Mouse (Mus musculus) spleen, embryonic (tissue): ENCODE data around the gene 2310030G06Rik.

Source experiments
- CTCF ChIA-PET: fragments of 350-600 bp; sonication (Branson Sonifier 250); formaldehyde crosslinking; loops from one replicate; lab custom pipeline; 2022; lab: Charles Lee

Gene 2310030G06Rik

DNA sequence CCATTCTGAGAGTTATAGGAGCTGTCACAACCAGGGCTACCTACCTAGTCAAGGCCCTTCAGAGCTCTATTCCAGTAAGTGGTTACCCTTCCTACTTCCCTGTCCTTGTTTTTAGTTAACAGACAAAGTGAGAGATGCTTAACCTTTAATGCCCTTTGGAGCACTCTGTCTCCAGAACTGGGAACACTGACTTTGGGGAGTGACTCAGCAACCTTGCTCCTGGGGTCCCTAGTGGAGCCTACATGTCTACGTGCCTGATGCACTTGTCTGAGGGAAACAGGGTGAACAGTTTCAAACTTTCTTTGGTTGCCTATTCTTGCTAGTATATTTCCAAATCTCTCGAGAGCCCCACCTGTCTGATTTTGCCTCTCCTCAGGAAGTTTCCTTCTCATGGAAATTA, 3.6 kb downstream of the 2310030G06Rik start:
- CTCF ChIA-PET: no interaction called here

DNA sequence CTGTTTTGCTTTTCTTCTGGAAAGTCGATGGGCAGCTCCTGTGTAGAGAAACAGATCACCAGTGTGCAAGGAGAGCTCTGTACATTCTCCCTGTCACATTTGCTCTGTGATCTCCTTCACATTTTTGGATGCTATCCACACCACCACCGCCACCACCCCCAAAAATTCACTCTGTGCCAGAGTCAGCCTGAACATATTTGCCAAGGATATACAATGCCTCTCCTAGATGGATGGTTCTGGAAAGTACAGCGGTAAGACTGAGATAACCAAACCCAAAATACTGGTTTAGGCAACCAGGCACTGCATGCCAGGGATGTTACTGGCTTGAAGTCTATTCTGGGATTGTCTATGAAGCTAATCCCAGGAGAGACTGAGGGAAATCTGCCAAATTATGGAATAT, 4.1 kb downstream of the 2310030G06Rik start:
- CTCF ChIA-PET: no interaction called here

DNA sequence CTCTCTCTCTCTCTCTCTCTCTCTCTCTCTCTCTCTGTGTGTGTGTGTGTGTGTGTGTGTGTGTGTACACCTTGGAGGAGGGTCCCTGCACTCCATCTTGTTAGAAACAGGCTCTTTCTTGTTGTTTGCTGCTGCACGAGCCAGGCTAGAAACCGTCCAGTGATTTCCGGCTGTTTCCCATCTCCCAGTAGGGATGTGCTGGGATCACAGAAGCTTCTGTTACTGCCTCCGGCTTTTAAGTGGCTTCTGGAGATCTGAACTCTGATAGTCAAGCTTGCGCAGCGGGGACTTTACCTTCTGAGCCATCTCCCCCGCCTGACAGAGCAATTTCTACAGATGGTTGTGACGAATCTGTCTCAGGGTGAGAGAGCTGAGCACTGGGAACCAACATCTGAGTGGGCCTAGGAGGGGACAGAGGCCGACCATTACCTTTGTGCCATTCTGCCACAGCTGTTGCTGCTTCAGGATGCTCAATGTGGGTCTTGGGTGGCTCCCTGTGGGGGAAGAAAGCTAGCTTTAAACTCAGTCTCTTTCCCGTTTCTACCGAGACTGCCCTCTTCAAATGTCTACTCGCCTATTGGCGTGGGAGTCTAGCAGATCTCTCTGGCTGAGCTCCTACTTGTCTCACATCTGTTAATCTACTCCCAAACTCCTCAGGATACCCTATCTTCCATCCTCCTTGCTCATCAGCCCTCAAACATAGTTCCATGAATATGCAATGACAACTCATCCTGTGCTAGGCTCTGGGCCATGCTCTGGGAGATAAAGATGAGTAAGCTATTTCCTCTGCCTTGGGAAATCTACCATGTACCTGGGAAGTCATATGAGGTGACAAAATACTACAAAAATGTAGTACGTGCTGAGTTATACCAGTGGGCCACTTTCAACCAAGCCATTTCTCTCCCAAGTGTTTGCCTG, 5.2 kb downstream of the 2310030G06Rik start:
- CTCF ChIA-PET: interaction anchor here (0.6 kb wide), 1 partner anchor 39 kb away, joined by 4 read pairs; no protein-coding TSS in a partner anchor

DNA sequence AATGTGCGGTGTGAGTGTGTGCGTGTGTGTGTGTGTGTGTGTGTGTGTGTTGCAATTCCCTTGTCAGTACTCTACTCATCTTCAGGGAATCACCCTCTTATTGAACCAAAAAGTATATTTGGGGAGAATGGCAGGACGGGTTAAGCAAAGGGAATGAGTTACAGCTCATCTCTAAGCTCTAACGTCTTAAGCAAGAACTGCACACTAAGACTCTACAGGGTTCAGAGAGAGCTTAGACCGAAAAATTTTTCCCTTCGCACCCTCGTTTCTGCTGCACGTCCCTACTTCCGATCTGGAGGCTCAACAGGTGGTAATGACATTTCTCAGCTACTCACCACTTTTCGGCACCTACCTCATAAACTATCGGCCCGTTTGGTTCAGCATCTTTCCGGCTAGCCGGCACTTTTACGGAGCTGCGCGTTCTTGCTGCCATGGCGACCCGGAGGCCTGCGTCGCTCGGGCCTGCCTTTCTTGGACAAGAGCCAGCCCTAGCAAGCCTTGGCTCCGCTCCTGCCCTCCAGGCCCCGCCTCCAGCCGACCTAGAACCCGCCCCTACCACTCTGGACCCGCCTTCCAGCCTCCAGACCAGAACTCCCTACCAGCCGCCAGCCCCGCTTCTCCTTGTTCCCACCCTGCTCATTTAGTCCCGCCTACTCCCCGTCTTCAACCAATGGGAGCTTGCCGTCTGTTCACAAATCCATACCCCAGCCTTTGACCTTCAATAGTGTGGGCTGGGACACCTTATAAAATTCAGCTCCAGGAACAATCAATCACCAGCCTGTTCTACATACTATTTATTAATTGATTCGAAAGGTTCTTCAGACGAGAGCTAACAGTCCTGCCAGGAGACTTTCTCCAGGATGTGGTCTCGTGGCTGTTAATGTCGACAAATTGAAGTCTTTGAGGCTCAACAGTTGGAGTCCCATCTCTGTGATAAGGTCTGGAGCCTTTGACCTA, 7.1 kb downstream of the 2310030G06Rik start, which contains the start of gene Dixdc1:
Gene Dixdc1 (minus strand): TSS at position 604 of the 957 bp plus-strand sequence.
- CTCF ChIA-PET: interaction anchor here (0.5 kb wide), 1 partner anchor 30 kb away, joined by 3 read pairs; no protein-coding TSS in a partner anchor

DNA sequence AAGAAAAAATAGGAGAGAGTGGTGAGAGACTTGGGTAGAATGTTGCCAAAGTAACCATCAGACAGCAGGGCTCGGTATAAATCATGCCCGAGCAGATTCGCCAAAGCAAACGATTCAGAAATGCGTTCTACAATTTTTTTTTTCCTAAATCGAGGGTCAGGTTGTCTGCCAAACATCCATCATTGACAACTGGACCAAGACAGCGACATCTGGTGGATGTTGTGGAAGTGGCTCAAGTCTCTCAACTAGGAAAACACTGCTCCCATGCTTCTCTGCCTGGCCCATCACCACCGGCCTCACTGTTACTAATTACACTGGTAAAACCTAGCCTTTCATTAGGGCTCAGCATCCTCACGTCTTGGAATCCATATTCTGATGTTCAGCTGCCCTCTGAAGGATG, 11.3 kb downstream of the 2310030G06Rik start:
- CTCF ChIA-PET: interaction anchor here (0.7 kb wide), 3 partner anchors 9 to 118 kb away, joined by 3 to 10 read pairs (median 3); no protein-coding TSS in a partner anchor

DNA sequence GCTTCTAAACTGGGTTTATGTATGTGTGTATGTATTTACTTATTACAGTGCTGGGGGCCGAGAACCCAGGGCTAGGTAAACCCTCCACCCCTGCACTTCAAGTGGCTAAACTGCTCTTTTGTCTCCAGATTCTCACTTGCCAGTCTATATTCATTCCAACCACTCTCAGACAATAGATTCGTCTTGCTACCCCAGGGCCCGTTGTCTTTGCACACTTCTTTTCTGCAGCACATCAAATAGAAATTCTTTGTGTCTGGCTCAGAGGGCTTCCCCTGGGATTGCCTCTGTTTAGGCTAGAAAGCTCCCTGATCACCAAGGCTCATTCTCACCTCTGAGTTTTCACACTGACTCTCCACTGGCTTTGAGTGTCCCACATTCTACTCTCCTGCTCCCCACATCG, 13.8 kb downstream of the 2310030G06Rik start:
- CTCF ChIA-PET: no interaction called here

DNA sequence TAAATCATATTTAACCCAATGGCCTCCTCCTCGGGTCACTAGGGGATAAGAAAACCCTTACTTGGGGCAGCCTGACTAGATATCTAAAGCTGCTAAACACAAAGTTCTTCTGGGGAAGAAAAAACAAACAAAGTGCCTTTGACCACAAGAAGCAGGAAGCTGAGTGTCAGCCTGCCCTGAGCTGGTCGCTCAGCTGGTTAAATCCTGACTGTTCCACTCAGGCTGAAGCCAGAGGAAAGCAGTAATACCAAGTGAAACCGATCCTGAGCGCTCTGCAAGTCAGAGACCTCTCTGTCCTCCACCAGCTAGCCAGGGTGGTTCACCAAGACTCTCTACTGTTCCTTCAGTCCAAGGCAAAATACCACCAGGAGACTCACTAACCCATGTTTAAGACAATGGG, 16.7 kb downstream of the 2310030G06Rik start:
- CTCF ChIA-PET: no interaction called here

DNA sequence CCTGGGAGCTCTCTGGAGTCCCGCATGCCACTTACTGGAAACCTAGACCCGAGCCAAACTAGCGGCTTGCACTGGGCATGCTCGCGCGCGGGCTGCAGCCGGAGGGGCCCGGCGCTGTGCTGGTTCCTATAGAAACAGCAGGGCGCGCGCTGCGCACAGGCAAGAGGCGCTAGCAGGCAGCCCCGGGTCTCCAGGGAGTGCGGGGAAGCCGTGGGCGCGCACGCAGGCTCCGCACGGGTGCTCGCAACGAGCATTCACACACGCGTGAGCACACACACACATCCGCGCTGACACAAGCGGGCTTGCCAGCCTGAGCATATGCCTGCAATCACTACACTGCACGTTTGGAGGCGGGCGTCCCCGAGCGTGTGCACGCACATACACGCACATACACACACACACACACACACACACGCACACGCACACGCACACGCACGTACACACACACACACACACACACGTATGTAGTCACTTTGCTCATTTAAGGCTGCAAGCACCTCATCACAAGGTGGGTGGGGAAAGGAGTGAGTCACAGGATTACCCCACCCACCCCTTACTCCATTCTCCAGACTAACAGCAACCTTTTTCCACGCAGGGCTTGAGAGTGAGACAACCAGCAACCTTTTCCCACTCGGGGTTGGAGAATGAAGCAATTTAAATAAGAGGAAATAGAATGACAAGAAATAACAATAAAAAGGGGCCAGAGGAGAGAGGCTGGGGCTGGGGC, 18.2 kb downstream of the 2310030G06Rik start:
- CTCF ChIA-PET: no interaction called here

DNA sequence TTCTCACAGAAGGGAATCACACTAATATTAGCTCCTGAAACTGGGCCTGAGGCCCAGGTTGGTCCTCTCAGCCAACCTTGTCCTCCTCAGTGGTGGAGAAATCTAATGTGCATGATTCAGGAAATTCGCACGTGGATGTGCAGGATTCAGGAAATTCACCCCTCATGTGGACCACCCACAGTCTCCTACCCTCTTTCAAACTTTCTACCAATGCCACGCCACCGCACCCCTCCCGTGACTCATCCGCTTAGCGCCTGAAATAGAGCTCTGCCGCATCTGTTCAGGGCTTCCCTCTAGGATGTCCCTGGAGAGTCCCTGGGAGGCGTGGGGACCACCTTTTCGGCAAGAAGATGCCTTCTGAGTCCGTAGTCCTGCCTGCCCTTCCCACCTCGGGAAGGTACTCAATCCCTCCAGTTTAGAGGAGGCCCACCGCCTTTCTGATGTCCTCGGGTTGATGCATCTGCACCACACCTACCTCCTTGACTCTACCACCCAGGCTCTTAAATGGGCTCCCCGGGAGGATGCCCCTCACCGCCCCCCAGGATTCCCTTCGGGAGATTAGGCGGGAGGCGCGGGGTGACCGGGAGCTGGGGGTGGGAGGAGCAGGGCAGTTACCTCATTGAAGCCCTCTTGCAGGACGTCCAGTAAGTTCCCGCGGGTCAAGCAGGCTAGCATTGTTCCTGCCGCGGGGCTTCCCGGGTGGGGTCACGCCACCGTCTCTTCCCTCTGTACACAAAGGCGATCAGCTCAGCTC, 19.0 kb downstream of the 2310030G06Rik start:
- CTCF ChIA-PET: no interaction called here

DNA sequence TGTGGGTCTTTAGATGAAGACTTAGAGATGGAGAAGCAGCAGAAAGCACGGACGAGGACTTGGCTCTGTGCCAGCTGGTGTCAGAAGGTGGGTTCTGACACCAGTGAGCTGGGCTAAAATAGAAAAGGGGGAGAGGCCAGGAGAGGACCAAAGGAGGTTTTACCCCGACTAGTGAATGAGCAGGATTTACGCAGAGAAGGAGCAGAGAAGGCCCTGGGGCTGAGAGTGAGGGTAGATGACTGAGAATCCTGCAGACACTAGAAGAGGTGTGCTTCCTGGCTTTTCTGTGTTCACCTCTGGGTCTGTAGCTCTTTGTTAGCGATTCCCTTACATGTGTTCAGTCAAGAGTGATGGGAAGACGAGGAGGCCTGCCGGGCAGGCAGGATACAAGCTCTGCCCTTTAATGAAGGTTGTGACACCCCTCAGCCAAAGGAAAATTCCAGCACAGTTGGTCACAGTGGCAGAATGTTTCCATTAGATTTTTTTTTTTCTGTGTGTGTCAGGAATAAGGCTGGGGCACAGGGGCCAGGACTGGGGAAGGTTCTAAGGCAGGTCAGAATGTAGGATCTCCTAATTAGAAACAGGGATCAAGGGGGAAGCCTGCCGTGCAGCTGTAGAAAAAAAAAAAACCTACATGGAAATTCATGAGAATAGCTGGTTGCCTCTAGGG, 20.3 kb downstream of the 2310030G06Rik start:
- CTCF ChIA-PET: no interaction called here

DNA sequence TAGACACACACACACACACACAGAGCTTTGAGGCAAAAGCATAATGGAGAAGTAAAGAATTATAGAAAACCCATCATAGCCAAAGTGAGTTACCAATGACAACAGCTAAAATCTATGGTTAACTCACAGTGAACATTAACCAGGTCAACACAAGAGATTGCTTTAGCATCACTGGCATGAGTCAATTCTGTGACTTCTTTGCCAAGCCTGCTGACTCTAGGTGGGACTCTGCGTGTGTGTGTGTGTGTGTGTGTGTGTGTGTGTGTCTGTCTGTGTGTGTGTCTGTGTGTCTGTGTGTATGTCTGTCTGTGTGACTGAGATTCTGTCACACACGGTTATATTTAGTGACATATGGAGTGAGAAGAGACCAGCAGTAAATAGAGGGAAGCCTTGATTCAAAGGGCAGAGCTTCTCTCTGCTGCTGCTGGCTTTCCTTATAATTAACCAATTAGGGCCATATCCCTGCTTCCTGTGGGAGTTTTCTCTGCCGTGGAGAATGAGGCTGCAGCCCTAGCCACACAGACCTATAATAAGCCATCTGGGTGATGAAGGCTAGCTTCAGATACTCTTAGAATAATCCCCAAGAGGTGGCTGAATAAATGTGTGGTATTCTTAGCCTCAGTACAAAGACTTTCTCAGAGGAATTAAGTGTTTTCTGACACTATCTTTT, 21.5 kb downstream of the 2310030G06Rik start:
- CTCF ChIA-PET: no interaction called here

DNA sequence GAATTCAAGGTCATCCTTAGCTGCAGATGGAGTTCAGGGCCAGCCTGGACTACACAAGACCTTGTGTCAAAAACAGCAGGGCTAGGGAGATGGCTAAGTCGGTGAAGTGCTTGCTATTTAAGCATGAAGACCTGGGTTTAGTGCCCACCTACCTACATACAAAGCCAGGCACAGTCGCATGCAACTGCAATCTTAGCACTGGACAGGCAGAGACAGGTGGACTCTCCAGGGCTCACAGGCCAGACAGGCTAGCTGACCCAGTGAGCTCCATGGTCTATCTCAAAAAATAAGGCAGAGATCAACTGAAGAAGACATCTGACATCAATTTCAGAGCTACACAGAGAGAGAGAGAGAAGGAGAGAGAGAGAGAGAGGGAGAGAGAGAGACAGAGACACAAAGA, 22.2 kb downstream of the 2310030G06Rik start:
- CTCF ChIA-PET: no interaction called here

DNA sequence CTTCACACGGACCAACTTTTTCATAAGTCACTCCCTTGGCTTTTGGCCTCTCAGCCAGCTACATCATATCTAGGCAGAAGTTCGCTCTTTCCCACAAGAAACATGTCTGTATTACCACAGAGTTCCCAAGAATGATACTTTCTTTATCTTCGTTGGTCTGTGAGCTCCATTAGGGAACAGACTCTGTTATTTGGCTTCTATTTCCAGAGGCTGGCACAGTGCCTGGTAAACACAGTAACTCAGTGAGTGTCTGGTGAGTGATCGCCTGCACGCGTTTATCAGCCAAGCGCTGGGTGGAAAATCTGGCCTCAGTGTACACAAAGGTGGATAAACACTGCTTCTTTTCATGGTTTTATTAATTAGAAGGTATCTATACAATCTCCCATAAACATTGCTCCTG, 22.9 kb downstream of the 2310030G06Rik start:
- CTCF ChIA-PET: no interaction called here

DNA sequence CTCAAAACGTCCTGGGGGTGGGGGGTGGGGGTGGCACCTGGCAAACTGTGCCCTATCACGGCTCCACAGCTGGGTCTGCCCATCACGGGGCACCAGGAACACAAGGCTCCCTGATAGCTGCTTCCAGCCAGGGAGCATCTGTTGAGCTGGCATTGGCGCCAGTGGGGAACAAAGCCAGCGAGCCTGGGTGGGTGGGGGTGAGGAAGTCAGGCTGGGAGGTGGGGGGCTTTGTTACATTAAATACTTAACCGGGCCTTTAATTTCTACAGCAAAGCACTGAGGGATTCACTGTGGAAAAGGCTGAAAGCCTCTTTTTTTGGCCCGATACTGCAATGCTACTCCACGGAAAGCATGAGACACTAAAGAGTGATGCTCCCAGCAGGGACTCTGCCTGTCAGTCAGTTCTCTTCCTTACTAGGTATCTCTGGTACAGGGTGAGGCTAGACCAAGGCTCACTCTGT, 23.9 kb downstream of the 2310030G06Rik start:
- CTCF ChIA-PET: no interaction called here

DNA sequence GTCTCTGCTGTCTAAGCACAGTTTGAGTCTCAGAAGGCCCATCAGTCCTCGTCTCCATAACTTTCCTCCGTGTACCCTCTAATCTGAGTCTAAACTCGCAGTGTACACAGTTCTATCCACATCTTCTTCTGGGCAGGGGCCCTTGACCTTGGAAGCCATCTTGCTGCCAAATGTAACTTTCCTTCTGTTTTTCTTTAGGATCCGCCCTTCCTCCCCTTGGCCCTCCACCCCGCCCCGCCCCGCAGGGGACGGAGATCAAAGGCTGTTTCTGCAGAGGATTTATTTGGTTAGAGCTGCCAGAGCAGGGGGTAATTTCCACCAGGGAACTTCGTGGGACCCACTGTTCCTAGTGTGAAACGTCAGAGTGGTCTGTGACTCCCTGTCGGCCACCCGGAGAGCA, 25.3 kb downstream of the 2310030G06Rik start:
- CTCF ChIA-PET: no interaction called here

DNA sequence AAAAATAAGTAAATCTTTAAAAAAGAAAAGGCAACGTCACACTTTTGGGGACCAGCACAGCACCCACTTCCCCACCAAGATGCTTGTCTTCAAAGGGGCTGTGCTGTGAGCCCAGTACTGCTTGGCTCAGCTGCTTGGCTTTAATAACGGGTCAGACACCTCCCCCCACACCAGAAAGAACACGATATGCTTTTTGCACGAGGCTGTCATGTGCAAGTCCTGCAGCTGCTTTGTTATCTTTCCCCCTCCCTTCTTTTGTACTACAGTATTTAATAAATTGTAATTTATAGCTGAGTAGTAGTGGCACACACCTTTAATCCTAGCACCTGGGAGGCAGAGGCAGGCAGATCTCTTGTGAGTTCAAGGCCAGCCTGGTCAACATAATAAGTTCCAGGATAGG, 27.5 kb downstream of the 2310030G06Rik start:
- CTCF ChIA-PET: interaction anchor here (0.6 kb wide), 1 partner anchor 40 kb away, joined by 5 read pairs; no protein-coding TSS in a partner anchor

DNA sequence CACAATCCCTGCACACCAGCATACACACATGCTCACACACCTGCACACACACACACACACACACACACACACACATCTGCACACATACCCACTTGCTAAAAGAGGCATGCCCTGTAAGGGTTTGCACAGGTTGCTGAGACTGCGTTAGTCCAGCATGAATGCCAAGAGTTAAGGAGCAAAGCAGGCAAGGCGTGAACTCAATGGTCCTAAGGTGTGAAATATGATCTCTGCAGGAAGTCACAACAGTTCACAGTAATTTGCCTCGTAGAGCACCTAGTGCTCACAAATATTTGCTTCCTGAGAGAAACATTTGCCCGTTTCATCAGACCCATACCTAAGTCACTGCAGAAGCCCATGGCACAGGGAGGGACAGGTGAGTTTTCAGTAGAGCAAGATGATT, 32.1 kb downstream of the 2310030G06Rik start:
- CTCF ChIA-PET: no interaction called here

DNA sequence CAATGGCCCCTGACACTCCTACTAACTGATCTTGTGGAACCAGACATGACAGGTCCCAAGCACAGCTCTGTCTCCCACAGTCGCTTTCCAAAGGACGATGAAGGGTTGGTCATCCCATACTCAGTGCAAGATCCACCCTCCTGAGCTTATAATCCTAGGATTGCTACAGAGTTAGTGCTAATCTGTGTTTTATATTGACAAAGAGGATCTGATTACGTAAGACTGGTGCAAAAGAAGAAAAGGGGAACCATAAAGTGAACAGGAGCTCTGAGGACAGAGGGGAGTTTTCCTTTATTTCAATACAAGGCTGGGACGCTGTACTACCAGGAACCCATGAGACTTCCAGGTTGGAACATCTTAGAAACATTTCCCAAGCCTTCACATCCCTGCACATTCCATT, 35.0 kb downstream of the 2310030G06Rik start:
- CTCF ChIA-PET: no interaction called here

DNA sequence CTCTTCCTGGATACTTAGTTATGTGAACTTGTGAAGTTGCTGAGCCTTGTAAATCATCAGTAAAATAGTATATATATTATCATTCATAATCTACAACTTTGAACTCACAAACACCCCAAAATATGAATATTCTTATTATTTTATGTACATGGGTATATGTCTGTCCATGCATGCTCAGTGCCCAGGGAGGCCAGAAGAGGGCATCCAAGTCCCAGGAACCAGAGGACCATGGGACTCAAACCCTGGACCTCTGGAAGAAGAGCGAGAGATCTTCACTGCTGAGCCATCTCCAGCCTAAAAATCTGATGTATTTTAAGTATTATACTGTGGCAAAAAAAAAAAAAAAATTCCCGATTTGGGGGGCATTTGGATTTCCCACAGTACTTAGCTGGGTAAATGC, 37.2 kb downstream of the 2310030G06Rik start:
- CTCF ChIA-PET: interaction anchor here (0.7 kb wide), 1 partner anchor 30 kb away, joined by 3 read pairs; the partner anchor contains the start of gene Dixdc1
